Mouse (Mus musculus): ENCODE data around the gene Camkk2. TPM values are rescaled to one million over a fixed set of nuclear protein-coding genes. Genes with fewer than 3 reads are reported as not detected.

Camkk2 gene
- polyA plus RNA-seq, 1 experiment from 2014 or later = 30.0 TPM

DNA sequence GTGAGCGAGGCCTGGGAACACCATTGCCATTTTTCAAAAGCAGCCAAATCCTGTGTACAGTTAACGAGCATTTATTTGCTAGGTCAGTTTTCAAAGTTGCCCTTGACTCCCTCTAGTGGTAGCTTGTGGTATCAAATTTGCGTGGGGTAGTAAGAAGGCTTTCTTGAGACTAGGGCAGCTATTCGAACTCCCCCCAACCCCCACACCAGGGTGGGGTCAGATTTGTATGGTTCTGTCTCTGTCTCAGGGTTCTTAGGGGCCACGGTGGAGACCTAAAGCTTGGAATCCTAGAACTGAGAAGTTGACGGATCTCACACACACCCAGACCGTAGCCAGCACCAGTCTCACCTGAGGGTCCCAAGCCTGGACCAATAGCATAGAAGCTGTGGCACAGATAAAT, 53.1 kb downstream of the Camkk2 start:
- no peaks in the 10 kb centered on the region for H3K27me3 ChIP-seq (ENCODE audit: low read depth, poor library complexity, severe bottlenecking)
- H3K36me3 ChIP-seq = peaks cover 7% of the 10 kb centered on the region; the same call in 1 of the 2 replicates
- peak; percentile 61 for DNase-seq (ENCODE audit: low spot score)
- no peaks in the 10 kb centered on the region for H3K4me1 ChIP-seq
- WGBS = 27% methylated on average over 7 of the region's 7 CpGs
- no peaks in the 10 kb centered on the region for H3K9me3 ChIP-seq (replicated peaks)
- H3K4me3 ChIP-seq = no peak overlapping the region
- H3K27ac ChIP-seq = no peak overlapping the region

DNA sequence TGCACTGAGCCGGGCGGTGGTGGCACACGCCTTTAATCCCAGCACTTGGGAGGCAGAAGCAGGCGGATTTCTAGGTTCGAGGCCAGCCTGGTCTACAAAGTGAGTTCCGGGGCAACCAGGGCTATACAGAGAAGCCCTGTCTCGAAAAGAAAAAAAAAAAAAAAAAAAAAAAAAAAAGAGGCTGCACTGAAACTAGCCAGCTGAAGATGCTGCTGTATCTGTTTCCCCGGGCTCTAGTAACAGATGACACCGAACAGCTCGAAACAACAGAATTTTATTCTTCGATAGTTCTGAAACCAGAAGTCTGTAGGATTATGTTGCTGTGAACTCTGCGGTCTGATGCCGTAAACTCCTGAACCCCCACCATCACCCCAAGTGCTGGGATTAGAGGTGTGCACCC, 53.8 kb downstream of the Camkk2 start:
- H3K36me3 ChIP-seq = peaks cover 1% of the 10 kb centered on the region; the same call in 1 of the 2 replicates
- WGBS = 90% methylated on average over 13 of the region's 13 CpGs
- no peaks in the 10 kb centered on the region for H3K9me3 ChIP-seq (replicated peaks)
- no peaks in the 10 kb centered on the region for H3K27me3 ChIP-seq (ENCODE audit: low read depth, poor library complexity, severe bottlenecking)
- no peak overlapping the region for H3K4me3 ChIP-seq
- DNase-seq (ENCODE audit: low spot score) = no peak
- H3K4me1 ChIP-seq = no peaks in the 10 kb centered on the region
- H3K27ac ChIP-seq = no peak overlapping the region

DNA sequence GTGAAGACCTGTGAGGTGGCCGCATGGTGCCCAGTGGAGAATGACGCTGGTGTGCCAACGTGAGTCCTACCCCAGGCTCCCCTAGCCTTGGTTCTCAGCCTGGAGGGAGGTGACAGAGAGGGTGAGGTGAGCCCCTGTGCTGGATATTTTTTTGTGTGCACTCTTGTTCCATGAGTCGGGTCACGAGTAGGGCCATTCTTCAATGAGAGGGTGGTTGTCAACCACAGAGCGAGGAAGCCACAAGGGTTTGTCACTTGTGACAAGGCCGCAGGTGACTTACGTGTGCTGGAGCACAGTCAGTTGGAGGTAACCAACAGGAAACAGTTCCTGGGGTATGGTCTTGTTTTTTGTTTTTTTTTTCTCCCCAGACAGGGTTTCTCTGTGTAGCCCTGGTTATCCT, 60.0 kb downstream of the Camkk2 start:
- H3K36me3 ChIP-seq = no peaks in the 10 kb centered on the region
- no peak overlapping the region for H3K4me3 ChIP-seq
- H3K9me3 ChIP-seq (replicated peaks) = no peaks in the 10 kb centered on the region
- no peak overlapping the region for H3K27ac ChIP-seq
- no peak for DNase-seq (ENCODE audit: low spot score)
- H3K4me1 ChIP-seq = no peaks in the 10 kb centered on the region
- WGBS = 93% methylated on average over 8 of the region's 8 CpGs
- no peaks in the 10 kb centered on the region for H3K27me3 ChIP-seq (ENCODE audit: low read depth, poor library complexity, severe bottlenecking)

DNA sequence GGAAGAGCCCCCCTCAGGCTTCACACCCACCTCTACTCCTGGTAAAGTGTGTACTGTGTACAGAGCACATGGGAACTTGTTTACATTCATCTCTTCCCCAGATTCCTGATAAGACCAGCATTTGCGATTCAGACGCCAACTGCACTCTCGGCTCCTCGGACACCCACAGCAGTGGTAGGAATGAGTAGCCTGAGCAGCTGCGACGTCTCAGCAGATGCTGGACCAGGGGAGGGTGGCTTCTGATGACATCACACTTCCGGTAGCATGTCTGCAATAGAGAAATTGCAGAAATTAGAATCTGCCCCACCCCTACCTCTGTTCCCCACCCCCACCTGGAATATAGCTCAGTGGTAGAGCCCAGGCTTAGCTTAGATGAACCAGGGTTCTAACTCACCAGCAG, 60.8 kb downstream of the Camkk2 start:
- H3K4me3 ChIP-seq = no peak overlapping the region
- WGBS = 88% methylated on average over 7 of the region's 7 CpGs
- no peaks in the 10 kb centered on the region for H3K27me3 ChIP-seq (ENCODE audit: low read depth, poor library complexity, severe bottlenecking)
- no peaks in the 10 kb centered on the region for H3K36me3 ChIP-seq
- H3K9me3 ChIP-seq (replicated peaks) = no peaks in the 10 kb centered on the region
- no peaks in the 10 kb centered on the region for H3K4me1 ChIP-seq
- no peak overlapping the region for H3K27ac ChIP-seq
- no peak for DNase-seq (ENCODE audit: low spot score)

DNA sequence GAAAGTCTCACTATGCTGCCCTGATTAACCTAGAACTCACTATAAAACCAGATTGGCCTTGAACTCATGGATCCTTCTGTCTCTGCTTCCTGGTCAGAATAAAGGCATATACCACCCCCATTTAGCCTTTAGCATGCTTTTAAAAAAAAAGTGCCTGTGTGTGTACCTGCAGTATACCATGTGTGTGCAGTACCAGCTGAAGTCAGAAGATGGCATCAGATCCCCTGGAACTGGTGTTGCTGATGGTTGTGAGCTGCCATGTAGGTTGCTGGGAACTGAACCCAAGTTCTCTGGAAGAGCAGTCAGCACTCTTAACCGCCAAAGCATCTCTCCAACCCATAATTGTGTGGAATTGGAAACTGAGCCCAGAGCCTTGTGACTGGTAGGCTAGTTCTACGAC, 62.4 kb downstream of the Camkk2 start:
- no peak overlapping the region for H3K4me3 ChIP-seq
- H3K27ac ChIP-seq = no peak overlapping the region
- H3K9me3 ChIP-seq (replicated peaks) = no peaks in the 10 kb centered on the region
- H3K36me3 ChIP-seq = no peaks in the 10 kb centered on the region
- no peak for DNase-seq (ENCODE audit: low spot score)
- H3K27me3 ChIP-seq (ENCODE audit: low read depth, poor library complexity, severe bottlenecking) = no peaks in the 10 kb centered on the region
- 97% methylated on average over 2 of the region's 2 CpGs for WGBS
- H3K4me1 ChIP-seq = no peaks in the 10 kb centered on the region

DNA sequence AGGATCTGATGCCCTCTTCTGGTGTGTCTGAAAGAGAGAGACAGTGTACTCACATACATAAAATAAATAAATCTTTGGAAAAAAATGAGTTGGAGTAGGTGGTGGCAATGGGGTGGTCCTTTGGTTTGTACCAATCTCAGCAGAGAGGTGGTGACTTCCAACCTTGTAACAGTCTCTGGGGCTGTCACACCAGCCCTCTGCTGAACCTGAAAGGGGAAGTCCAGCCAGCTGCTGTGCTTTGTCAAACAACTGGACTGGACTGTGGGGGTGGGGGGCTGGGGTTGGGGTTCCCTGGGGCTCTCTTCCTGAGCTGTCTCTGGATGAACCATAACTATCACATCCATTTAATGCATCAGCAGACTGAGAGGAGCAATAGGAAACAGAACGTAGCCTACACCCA, 63.5 kb downstream of the Camkk2 start:
- DNase-seq (ENCODE audit: low spot score) = no peak
- Histone ChIP-seq H3K36me3 (no peaks in the 10 kb centered on the region), H3K9me3 (replicated peaks) (no peaks in the 10 kb centered on the region), H3K27ac (no peak overlapping the region), H3K4me1 (no peaks in the 10 kb centered on the region), H3K4me3 (no peak overlapping the region), H3K27me3 (ENCODE audit: low read depth, poor library complexity, severe bottlenecking) (no peaks in the 10 kb centered on the region)
- 93% methylated on average over 1 of the region's 1 CpGs for WGBS

DNA sequence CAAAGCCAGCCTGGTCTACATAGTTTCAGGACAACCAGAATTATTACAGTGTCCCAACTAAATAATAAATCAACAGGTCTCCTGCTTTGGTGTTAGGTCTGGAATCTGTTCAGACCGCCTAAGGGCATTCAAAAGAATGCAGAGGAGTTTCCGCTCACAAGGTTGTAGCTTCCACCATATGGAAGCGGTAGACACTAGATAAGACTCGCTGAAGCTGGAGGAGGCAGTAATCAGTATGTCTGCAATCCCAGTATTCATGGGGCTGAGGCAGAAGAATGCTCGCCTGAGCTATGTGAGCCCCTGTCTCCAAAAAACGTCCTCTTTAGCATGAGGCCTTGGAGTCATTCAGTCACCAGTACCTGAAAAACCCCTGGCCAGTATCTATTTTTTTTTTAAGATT, 70.4 kb downstream of the Camkk2 start:
- H3K9me3 ChIP-seq (replicated peaks) = no peaks in the 10 kb centered on the region
- no peak overlapping the region for H3K27ac ChIP-seq
- H3K4me1 ChIP-seq = peaks cover 18% of the 10 kb centered on the region
- no peaks in the 10 kb centered on the region for H3K36me3 ChIP-seq
- WGBS = 68% methylated on average over 6 of the region's 6 CpGs
- DNase-seq (ENCODE audit: low spot score) = no peak
- 0 out of 2 replicates have a peak, but pooled peaks cover 3% of the 10 kb centered on the region for H3K27me3 ChIP-seq (ENCODE audit: low read depth, poor library complexity, severe bottlenecking)
- H3K4me3 ChIP-seq = no peak overlapping the region

DNA sequence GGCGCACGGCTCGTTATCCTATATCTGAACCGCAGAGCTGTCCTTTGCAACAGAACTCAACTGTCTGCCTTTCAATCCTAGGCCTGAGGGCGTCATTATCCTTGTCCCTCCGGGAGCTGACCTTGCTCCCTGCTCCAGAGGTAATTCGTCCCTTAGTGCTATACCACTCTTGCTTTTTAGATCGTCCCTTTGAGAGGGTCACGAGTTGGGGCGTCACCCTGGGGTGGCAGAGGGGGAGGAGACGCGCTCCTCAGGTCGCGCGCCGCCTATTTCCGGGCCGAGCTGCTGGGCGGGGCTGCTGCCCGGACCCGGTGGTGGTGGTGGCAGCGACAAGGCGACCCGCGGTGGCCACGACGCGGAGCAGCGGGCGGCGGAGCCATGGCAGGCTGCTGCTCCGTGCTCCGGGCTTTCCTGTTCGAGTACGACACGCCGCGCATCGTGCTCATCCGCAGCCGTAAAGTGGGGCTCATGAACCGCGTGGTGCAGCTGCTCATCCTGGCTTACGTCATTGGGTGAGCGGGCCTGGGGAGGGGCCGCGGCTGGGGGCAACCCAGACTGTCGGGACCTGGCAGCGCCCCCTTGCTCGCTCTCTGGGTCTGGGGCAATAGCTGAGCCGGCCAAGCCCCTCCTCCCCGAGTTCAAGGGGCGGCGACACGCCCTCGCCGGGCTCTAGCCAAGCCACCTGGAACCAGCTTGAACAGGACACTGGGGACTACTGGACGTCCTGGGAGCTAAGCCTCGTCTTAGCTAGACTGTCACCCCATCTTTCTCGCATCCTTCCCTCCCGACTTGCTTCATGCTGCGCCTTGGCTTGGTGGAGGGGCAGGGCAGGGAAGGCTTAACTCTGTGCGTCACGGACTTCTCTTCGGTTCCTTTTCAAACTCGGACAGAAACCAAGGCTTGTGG, 71.7 kb downstream of the Camkk2 start, which contains the start of gene P2rx4:
Gene P2rx4, plus strand, starts transcription at position 269 of the 906 bp plus-strand sequence.
- Histone ChIP-seq H3K4me1 (peaks cover 18% of the 10 kb centered on the region), H3K36me3 (no peaks in the 10 kb centered on the region), H3K27me3 (ENCODE audit: low read depth, poor library complexity, severe bottlenecking) (0 out of 2 replicates have a peak, but pooled peaks cover 3% of the 10 kb centered on the region), H3K4me3 (peak within 1 kb of the TSS; percentile 78), H3K9me3 (replicated peaks) (no peaks in the 10 kb centered on the region), H3K27ac (peak within 1 kb of the TSS; percentile 87)
- DNase-seq (ENCODE audit: low spot score) = peak; percentile 82
- WGBS = 1% methylated on average over 66 of the region's 66 CpGs

DNA sequence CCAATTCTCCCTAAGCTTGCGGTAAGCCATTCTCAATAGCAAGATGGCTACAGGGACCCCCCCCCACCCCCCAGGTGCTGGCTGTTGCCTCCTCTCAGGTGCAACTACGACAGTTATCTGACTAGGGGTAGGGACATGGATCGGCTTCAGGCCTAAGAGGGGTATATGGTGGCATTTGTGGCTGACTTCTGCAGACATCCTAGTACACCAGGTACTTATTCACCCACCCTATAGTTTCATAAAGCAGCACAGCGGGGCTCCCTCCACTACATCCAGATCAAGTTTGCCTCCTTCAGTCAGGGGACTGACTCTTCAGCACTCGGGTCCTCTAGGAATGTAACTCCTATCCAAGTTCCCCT, 72.3 kb downstream of the Camkk2 start:
- H3K36me3 ChIP-seq = no peaks in the 10 kb centered on the region
- no peaks in the 10 kb centered on the region for H3K9me3 ChIP-seq (replicated peaks)
- H3K4me1 ChIP-seq = peaks cover 18% of the 10 kb centered on the region
- H3K27me3 ChIP-seq (ENCODE audit: low read depth, poor library complexity, severe bottlenecking) = 0 out of 2 replicates have a peak, but pooled peaks cover 3% of the 10 kb centered on the region
- H3K27ac ChIP-seq = peak overlapping the region; percentile 87
- no peak for DNase-seq (ENCODE audit: low spot score)
- 45% methylated on average over 5 of the region's 5 CpGs for WGBS
- peak overlapping the region; percentile 78 for H3K4me3 ChIP-seq

DNA sequence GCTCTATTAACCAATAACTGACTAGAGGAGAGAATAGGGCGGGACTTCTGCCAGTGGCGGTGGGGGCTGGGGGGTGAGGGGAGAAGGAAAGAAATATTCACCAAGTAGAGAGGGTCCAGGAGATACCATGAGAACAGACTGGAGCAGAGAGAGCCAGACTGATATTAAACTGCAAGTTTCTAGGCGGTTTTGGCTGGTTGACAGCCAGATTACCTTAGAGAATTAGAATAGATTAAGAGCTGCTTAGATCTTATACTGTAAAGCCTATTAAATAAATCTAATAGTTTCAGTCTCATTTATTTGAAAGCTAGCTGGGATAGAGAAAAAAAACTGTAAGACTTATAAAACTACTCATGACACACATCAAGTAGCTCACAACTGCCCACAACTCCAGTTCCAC, 74.0 kb downstream of the Camkk2 start:
- no peak for DNase-seq (ENCODE audit: low spot score)
- Histone ChIP-seq H3K4me1 (peaks cover 18% of the 10 kb centered on the region), H3K36me3 (no peaks in the 10 kb centered on the region), H3K27me3 (ENCODE audit: low read depth, poor library complexity, severe bottlenecking) (0 out of 2 replicates have a peak, but pooled peaks cover 3% of the 10 kb centered on the region), H3K9me3 (replicated peaks) (no peaks in the 10 kb centered on the region), H3K27ac (no peak overlapping the region), H3K4me3 (no peak overlapping the region)
- 85% methylated on average over 3 of the region's 3 CpGs for WGBS

DNA sequence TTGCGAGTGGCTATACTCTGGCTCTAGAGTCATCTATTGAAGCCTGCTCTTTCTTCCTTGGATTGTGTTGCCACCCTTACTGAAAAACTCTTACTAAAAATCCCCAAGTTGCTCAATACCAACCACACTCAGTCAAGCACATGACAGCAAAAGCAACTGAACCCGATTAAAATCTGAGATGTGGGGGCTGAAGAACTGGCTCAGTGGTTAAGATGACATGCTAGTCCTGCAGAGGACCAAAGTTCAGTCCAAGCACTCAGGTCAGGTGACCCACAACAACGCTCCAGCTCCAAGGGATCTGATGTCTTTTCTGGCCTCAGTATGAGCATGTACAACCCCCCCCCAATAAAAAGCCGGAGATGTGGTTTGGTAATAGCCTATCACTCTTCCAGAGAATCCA, 74.6 kb downstream of the Camkk2 start:
- Histone ChIP-seq H3K27me3 (ENCODE audit: low read depth, poor library complexity, severe bottlenecking) (0 out of 2 replicates have a peak, but pooled peaks cover 3% of the 10 kb centered on the region), H3K27ac (no peak overlapping the region), H3K4me1 (peaks cover 18% of the 10 kb centered on the region), H3K4me3 (no peak overlapping the region), H3K36me3 (no peaks in the 10 kb centered on the region), H3K9me3 (replicated peaks) (no peaks in the 10 kb centered on the region)
- WGBS = 89% methylated on average over 4 of the region's 4 CpGs
- DNase-seq (ENCODE audit: low spot score) = no peak

DNA sequence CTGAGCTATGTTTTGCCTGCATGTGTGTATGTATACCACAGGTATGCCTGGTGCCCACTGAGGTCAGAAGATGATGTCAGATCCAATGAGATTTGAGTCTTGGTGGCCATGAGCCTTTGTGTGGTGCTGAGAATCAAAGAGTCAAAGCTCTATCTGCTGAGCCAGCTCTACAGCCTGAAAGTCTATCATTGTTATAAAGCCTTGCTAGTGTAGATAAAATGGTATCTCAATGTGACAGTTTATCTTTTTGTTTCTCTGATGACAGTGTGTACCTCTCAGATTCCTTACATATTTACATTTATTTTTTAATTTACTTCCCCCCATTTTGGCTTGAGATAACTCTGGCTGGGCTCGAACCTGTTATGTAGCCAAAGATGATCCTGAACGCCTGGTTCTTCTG, 75.6 kb downstream of the Camkk2 start:
- Histone ChIP-seq H3K4me1 (peaks cover 18% of the 10 kb centered on the region), H3K27me3 (ENCODE audit: low read depth, poor library complexity, severe bottlenecking) (0 out of 2 replicates have a peak, but pooled peaks cover 3% of the 10 kb centered on the region), H3K27ac (no peak overlapping the region), H3K9me3 (replicated peaks) (no peaks in the 10 kb centered on the region), H3K36me3 (no peaks in the 10 kb centered on the region), H3K4me3 (no peak overlapping the region)
- DNase-seq (ENCODE audit: low spot score) = no peak
- 87% methylated on average over 2 of the region's 2 CpGs for WGBS

DNA sequence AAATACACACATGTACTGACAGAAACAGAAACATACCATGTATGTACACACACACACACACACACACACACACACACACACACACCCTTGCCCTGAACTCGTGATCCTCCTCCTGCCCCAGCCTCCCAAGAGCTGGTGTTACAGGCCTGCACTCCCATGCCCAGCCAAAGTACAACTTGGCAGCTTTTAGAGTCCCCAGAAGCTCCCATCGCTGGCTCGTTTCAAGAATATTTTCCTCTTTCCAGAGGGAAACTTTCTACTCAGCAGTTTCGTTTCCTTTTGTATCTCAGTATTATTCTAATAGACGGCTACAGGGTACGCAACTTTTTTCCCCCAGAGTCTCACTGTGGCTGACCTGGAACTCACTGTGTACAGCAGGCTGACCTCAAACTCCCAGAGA, 77.1 kb downstream of the Camkk2 start:
- Histone ChIP-seq H3K36me3 (no peaks in the 10 kb centered on the region), H3K27ac (no peak overlapping the region), H3K4me1 (peaks cover 4% of the 10 kb centered on the region), H3K4me3 (no peak overlapping the region), H3K9me3 (replicated peaks) (no peaks in the 10 kb centered on the region), H3K27me3 (ENCODE audit: low read depth, poor library complexity, severe bottlenecking) (0 out of 2 replicates have a peak, but pooled peaks cover 3% of the 10 kb centered on the region)
- no peak for DNase-seq (ENCODE audit: low spot score)
- WGBS = 88% methylated on average over 6 of the region's 6 CpGs
